Mouse (Mus musculus) midbrain, embryonic 16.5 days (tissue): Measurements from ENCODE around the gene Scn1b. TPM values are rescaled to one million over a fixed set of nuclear protein-coding genes. Genes with fewer than 3 reads are reported as not detected.

Experiments
- ATAC-seq: fragments of 200-750 bp; cut with Nextera tagmentation; 2 replicates; pipeline ENCODE4 v1.8.0; 2017; ENCODE audit warnings: moderate TSS enrichment
- H3K27ac ChIP-seq: fragments of 300-500 bp; sonication (generic); 2 replicates; pipeline ENCODE4 v1.5.1; 2014; ENCODE audit warnings: mild to moderate bottlenecking, low read length, mixed read lengths
- H3K27me3 ChIP-seq: fragments of 300-500 bp; sonication (generic); 2 replicates; pipeline ENCODE4 v1.6.1; 2014; ENCODE audit warnings: low read depth, low read length, mixed read lengths; ENCODE audit not compliant: control insufficient read depth, insufficient read depth
- H3K36me3 ChIP-seq: fragments of 300-500 bp; sonication (generic); 2 replicates; pipeline ENCODE4 v1.6.1; 2014; ENCODE audit warnings: mild to moderate bottlenecking, low read length, moderate library complexity, mixed read lengths; ENCODE audit not compliant: control insufficient read depth, insufficient read depth
- H3K4me1 ChIP-seq: fragments of 300-500 bp; sonication (generic); 2 replicates; pipeline ENCODE4 v1.6.1; 2014; ENCODE audit warnings: mild to moderate bottlenecking, low read length, mixed read lengths; ENCODE audit not compliant: control insufficient read depth, insufficient read depth
- H3K4me2 ChIP-seq: fragments of 300-500 bp; sonication (generic); 2 replicates; pipeline ENCODE4 v1.6.1; 2014; ENCODE audit warnings: mild to moderate bottlenecking, low read length, mixed read lengths
- H3K4me3 ChIP-seq: fragments of 300-500 bp; sonication (generic); 2 replicates; pipeline ENCODE4 v1.5.1; 2014; ENCODE audit warnings: low read depth, mild to moderate bottlenecking, low read length, moderate library complexity, mixed read lengths
- H3K9ac ChIP-seq: fragments of 300-500 bp; sonication (generic); 2 replicates; pipeline ENCODE4 v1.6.1; 2014; ENCODE audit warnings: low read depth, low read length, mixed read lengths
- H3K9me3 ChIP-seq: fragments of 300-500 bp; sonication (generic); replicated peaks from 2 replicates; pipeline ENCODE4 v1.6.1; 2014; ENCODE audit warnings: mild to moderate bottlenecking, low read length, mixed read lengths; ENCODE audit not compliant: control insufficient read depth, poor library complexity, severe bottlenecking
- WGBS: fragments of 180-500 bp; shearing (Covaris S2); extraction: QIAGEN DNeasy Blood & Tissue Kit; methylation state at CpG from one replicate; pipeline ENCODE4 v1.1.7; 2014; 5-methylcytosine and 5-hydroxymethylcytosine counted together
- polyA plus RNA-seq: library from polyadenylated mRNA; unstranded; fragments of >200 nt; fragmentation: Nextera tagmentation; extraction: Ambion mirVana; gene quantifications from 2 replicates; pipeline ENCODE4 v1.2.1, GENCODE M21; 2015

The Scn1b gene
- 7.4 and 12.2 TPM in 2 replicates for polyA plus RNA-seq

GRCm38 (mm10) chr7:31126851-31127724, at the start of gene Scn1b:
Gene Scn1b, minus strand, starts transcription at chr7:31127003.
- peaks cover 39% of the 10 kb centered on the region for H3K36me3 ChIP-seq
- peaks cover 5% of the 10 kb centered on the region for H3K27me3 ChIP-seq
- H3K4me2 ChIP-seq, result peak within 1 kb of the TSS; percentile 94
- H3K4me1 ChIP-seq, result peaks cover 6% of the 10 kb centered on the region; the same call in 1 of the 2 replicates
- peak within 1 kb of the TSS; percentile 72 for H3K4me3 ChIP-seq
- peak within 1 kb of the TSS; percentile 69 for H3K9ac ChIP-seq
- 2% methylated on average over 36 of the region's 60 CpGs for WGBS
- H3K27ac ChIP-seq, result peak within 1 kb of the TSS; percentile 53
- peak; percentile 52 for ATAC-seq
- no peaks in the 10 kb centered on the region for H3K9me3 ChIP-seq

- no peak overlapping the region for H3K4me3 ChIP-seq
- H3K4me1 ChIP-seq, result no peaks in the 10 kb centered on the region
- H3K9me3 ChIP-seq, result no peaks in the 10 kb centered on the region
- no peaks in the 10 kb centered on the region for H3K27me3 ChIP-seq
- H3K4me2 ChIP-seq, result no peak overlapping the region
- H3K9ac ChIP-seq, result no peak overlapping the region
- ATAC-seq, result no peak
- no peaks in the 10 kb centered on the region for H3K36me3 ChIP-seq
- WGBS, result 84% methylated on average over 3 of the region's 3 CpGs
- H3K27ac ChIP-seq, result no peak overlapping the region
Observed at GRCm38 (mm10) chr7:31175096-31175495, 48.3 kb upstream of the Scn1b start.

- H3K27ac ChIP-seq, result no peak overlapping the region
- H3K4me1 ChIP-seq, result no peaks in the 10 kb centered on the region
- no peaks in the 10 kb centered on the region for H3K36me3 ChIP-seq
- H3K4me2 ChIP-seq, result no peak overlapping the region
- H3K27me3 ChIP-seq, result no peaks in the 10 kb centered on the region
- no peak overlapping the region for H3K4me3 ChIP-seq
- H3K9me3 ChIP-seq, result no peaks in the 10 kb centered on the region
- no peak overlapping the region for H3K9ac ChIP-seq
- WGBS, result 81% methylated on average over 8 of the region's 8 CpGs
- ATAC-seq, result no peak
Observed at GRCm38 (mm10) chr7:31174466-31174865, 47.7 kb upstream of the Scn1b start.

GRCm38 (mm10) chr7:31172238-31172637, 45.4 kb upstream of the Scn1b start:
- Histone ChIP-seq H3K9ac (no peak overlapping the region), H3K36me3 (no peaks in the 10 kb centered on the region), H3K4me3 (no peak overlapping the region), H3K27me3 (no peaks in the 10 kb centered on the region), H3K27ac (no peak overlapping the region), H3K4me1 (no peaks in the 10 kb centered on the region), H3K4me2 (no peak overlapping the region), H3K9me3 (no peaks in the 10 kb centered on the region)
- WGBS, result 28% methylated on average over 2 of the region's 2 CpGs
- ATAC-seq, result no peak

GRCm38 (mm10) chr7:31170520-31170919, 43.7 kb upstream of the Scn1b start:
- Histone ChIP-seq H3K4me1 (no peaks in the 10 kb centered on the region), H3K27ac (no peak overlapping the region), H3K9me3 (no peaks in the 10 kb centered on the region), H3K36me3 (no peaks in the 10 kb centered on the region), H3K4me3 (no peak overlapping the region), H3K27me3 (no peaks in the 10 kb centered on the region), H3K9ac (no peak overlapping the region), H3K4me2 (no peak overlapping the region)
- WGBS, result 98% methylated on average over 9 of the region's 9 CpGs
- ATAC-seq, result no peak

GRCm38 (mm10) chr7:31168412-31168811, 41.6 kb upstream of the Scn1b start:
- Histone ChIP-seq H3K27ac (no peak overlapping the region), H3K4me3 (no peak overlapping the region), H3K9me3 (no peaks in the 10 kb centered on the region), H3K4me1 (no peaks in the 10 kb centered on the region), H3K4me2 (no peak overlapping the region), H3K27me3 (no peaks in the 10 kb centered on the region), H3K9ac (no peak overlapping the region), H3K36me3 (no peaks in the 10 kb centered on the region)
- no peak for ATAC-seq
- WGBS, result 75% methylated on average over 8 of the region's 8 CpGs

GRCm38 (mm10) chr7:31164748-31165147, 37.9 kb upstream of the Scn1b start:
- no peak for ATAC-seq
- H3K4me3 ChIP-seq, result no peak overlapping the region

GRCm38 (mm10) chr7:31163666-31164577, 37.1 kb upstream of the Scn1b start:
- Histone ChIP-seq H3K4me1 (no peaks in the 10 kb centered on the region), H3K9ac (no peak overlapping the region), H3K4me3 (no peak overlapping the region), H3K27me3 (no peaks in the 10 kb centered on the region), H3K9me3 (no peaks in the 10 kb centered on the region), H3K27ac (no peak overlapping the region), H3K36me3 (no peaks in the 10 kb centered on the region), H3K4me2 (no peak overlapping the region)
- no peak for ATAC-seq
- 54% methylated on average over 3 of the region's 3 CpGs for WGBS

More at GRCm38 (mm10) chr7:31164748-31165147, 37.9 kb upstream of the Scn1b start:
- Histone ChIP-seq H3K36me3 (no peaks in the 10 kb centered on the region), H3K9me3 (no peaks in the 10 kb centered on the region), H3K27me3 (no peaks in the 10 kb centered on the region), H3K27ac (no peak overlapping the region), H3K4me1 (no peaks in the 10 kb centered on the region), H3K9ac (no peak overlapping the region), H3K4me2 (no peak overlapping the region)
- 72% methylated on average over 1 of the region's 1 CpGs for WGBS
